Mouse (Mus musculus): ENCODE measurements around the gene Vat1l. TPM values are rescaled to one million over a fixed set of nuclear protein-coding genes. Genes with fewer than 3 reads are reported as not detected.

The Vat1l gene
- polyA plus RNA-seq, 1 experiment from 2014 or later, result 0.93 TPM

DNA sequence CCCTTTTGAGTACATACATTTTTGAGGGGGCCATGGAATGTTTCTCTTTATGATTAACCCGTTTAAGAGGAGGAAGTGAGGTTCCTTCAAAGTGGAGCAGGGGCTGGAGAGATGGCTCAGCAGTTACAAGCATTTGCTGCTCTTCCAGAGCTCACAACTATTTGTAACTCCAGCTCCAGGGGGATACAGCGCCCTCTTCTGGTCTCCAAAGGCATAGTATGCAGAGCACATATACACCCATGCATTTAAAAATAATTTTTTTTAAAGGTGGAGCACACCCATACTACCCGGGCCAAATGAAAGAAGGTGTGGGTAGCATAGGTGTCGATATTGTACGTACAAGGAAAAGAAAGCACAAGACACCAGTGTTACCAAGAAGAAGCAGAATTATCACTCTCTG lies 157.8 kb downstream of the Vat1l start:
- no peak for DNase-seq (ENCODE audit: low spot score)
- no peak overlapping the region for H3K9ac ChIP-seq (ENCODE audit: low read depth, low read length)
- no peaks in the 10 kb centered on the region for H3K9me3 ChIP-seq (ENCODE audit: control insufficient read depth, low read length)
- no peak overlapping the region for H3K4me2 ChIP-seq
- WGBS, result 58% methylated on average over 5 of the region's 5 CpGs
- H3K27ac ChIP-seq (ENCODE audit: low read depth, low read length), result no peak overlapping the region
- no peaks in the 10 kb centered on the region for H3K4me1 ChIP-seq (replicated peaks; ENCODE audit: control insufficient read depth, insufficient read depth, low read length)
- no peaks in the 10 kb centered on the region for H3K27me3 ChIP-seq (replicated peaks; ENCODE audit: control insufficient read depth, insufficient read depth, low read length)
- H3K36me3 ChIP-seq (ENCODE audit: control insufficient read depth, insufficient read depth, low read length), result no peaks in the 10 kb centered on the region
- ATAC-seq (replicated peaks; ENCODE audit: low FRiP score), result no peak
- H3K4me3 ChIP-seq (ENCODE audit: low read depth, low read length), result no peak overlapping the region

DNA sequence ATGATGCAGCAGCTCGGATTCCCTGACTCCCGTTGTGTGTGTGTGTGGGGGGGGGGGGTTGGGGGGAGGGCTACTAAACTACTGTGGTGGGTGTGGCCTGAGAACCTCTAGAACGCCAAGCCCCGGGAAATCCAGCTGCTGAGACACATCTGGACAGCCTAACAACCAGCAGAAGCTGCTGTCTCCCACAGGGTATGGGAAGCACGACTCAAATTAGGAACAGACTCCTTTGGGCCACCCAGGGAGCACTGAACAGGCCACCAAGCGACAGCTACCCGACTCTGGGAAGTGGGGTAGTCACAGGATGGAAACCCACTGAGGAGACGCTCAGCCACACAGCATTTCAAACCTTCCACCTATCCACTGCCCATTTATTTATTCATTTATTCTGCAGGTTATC lies 158.2 kb downstream of the Vat1l start:
- ATAC-seq (replicated peaks; ENCODE audit: low FRiP score), result no peak
- Histone ChIP-seq H3K27me3 (replicated peaks; ENCODE audit: control insufficient read depth, insufficient read depth, low read length) (no peaks in the 10 kb centered on the region), H3K4me1 (replicated peaks; ENCODE audit: control insufficient read depth, insufficient read depth, low read length) (no peaks in the 10 kb centered on the region), H3K4me3 (ENCODE audit: low read depth, low read length) (no peak overlapping the region), H3K4me2 (no peak overlapping the region), H3K9me3 (ENCODE audit: control insufficient read depth, low read length) (no peaks in the 10 kb centered on the region), H3K36me3 (ENCODE audit: control insufficient read depth, insufficient read depth, low read length) (no peaks in the 10 kb centered on the region), H3K9ac (ENCODE audit: low read depth, low read length) (no peak overlapping the region), H3K27ac (ENCODE audit: low read depth, low read length) (no peak overlapping the region)
- no peak for DNase-seq (ENCODE audit: low spot score)
- WGBS, result 71% methylated on average over 8 of the region's 8 CpGs

DNA sequence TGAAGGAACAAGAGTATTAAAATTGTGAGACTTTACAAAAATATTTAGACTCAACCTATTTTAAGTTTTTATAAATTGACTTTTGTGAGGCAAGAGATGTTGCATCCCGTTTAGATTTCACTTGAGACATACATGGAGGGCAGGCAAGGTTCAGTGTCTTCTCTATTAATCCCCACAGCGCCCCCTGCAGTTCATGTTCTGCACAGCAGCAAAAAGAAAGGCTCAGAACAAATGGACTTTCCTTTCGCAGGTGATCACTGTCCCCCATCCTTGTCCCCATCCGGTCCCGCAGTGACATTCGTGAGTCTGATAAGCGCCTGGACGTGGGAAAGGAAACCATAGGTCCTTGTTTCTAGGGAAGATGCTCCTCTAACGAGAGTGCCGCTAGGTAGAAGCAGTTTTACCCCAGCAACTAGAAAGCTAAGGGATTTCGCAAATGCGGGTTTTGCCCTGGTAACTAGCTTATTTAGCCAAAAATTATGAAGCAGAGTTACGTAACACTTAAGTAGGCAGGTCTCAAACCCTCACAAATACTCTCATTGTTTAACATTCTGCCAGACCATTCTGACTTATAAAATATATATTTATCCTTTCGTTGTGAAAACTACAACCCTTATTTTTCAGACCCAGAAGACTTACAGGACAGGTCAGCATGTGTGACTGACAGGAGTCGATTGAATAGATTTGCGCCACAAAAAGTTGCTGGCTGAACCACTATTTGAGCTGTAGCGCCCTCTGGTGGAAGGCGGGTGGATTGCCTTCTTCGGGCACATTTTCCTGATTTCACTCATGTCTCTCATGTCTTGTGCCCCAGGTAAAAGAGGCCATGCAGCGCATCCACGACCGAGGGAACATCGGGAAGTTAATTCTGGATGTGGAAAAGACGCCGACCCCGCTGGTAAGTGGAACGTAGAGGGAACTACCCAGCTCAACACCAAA lies 163.9 kb downstream of the Vat1l start:
- Histone ChIP-seq H3K36me3 (ENCODE audit: control insufficient read depth, insufficient read depth, low read length) (no peaks in the 10 kb centered on the region), H3K4me3 (ENCODE audit: low read depth, low read length) (no peak overlapping the region), H3K9me3 (ENCODE audit: control insufficient read depth, low read length) (no peaks in the 10 kb centered on the region), H3K4me1 (replicated peaks; ENCODE audit: control insufficient read depth, insufficient read depth, low read length) (no peaks in the 10 kb centered on the region), H3K27ac (ENCODE audit: low read depth, low read length) (no peak overlapping the region), H3K27me3 (replicated peaks; ENCODE audit: control insufficient read depth, insufficient read depth, low read length) (no peaks in the 10 kb centered on the region), H3K4me2 (peak overlapping the region; percentile 34), H3K9ac (ENCODE audit: low read depth, low read length) (no peak overlapping the region)
- DNase-seq (ENCODE audit: low spot score) (peak; percentile 49), ATAC-seq (replicated peaks; ENCODE audit: low FRiP score) (no peak)
- 35% methylated on average over 27 of the region's 27 CpGs for WGBS

DNA sequence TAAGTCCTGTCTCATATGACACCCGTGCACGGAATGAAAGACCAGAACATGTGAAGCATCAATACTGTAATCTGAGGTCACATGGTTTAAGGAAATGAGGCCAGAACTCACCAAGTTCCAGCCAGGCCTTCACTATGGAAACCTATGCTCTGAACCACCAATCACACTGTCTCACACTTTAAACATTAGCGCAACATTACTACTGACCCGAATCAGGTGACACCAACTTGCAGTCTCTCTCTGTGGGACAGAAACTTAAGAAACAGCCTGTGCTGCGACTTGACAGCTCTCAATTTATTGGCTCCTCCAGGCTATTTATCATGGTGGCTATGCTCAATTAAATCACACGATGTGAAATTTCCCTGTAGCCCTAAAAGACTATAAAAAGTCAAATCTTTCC lies 169.0 kb downstream of the Vat1l start:
- Histone ChIP-seq H3K4me3 (ENCODE audit: low read depth, low read length) (no peak overlapping the region), H3K36me3 (ENCODE audit: control insufficient read depth, insufficient read depth, low read length) (no peaks in the 10 kb centered on the region), H3K9ac (ENCODE audit: low read depth, low read length) (no peak overlapping the region), H3K4me1 (replicated peaks; ENCODE audit: control insufficient read depth, insufficient read depth, low read length) (no peaks in the 10 kb centered on the region), H3K27me3 (replicated peaks; ENCODE audit: control insufficient read depth, insufficient read depth, low read length) (no peaks in the 10 kb centered on the region), H3K4me2 (no peak overlapping the region), H3K27ac (ENCODE audit: low read depth, low read length) (no peak overlapping the region), H3K9me3 (ENCODE audit: control insufficient read depth, low read length) (no peaks in the 10 kb centered on the region)
- 79% methylated on average over 6 of the region's 6 CpGs for WGBS
- ATAC-seq (replicated peaks; ENCODE audit: low FRiP score) (no peak), DNase-seq (ENCODE audit: low spot score) (no peak)

DNA sequence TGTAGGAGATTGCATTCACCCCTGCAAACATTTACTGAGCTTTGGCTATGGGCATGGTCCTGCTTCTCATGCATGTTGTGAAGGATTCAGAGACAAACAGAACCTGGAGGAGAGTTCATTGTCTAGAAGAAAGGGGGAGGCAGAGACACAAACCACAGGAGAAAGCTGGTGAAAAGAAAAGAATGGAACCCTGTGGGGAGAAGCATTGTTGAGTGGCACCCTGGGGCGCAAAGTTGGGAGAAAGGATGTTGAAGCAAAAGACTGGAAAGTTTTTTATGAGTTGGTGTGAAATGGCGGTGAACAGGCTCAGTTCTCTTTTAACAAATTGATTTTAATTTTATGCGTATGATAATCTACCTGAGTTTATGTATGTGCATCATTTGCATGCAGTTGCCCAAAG lies 178.8 kb downstream of the Vat1l start:
- H3K4me2 ChIP-seq, result no peak overlapping the region
- WGBS, result 87% methylated on average over 3 of the region's 3 CpGs
- no peak overlapping the region for H3K27ac ChIP-seq (ENCODE audit: low read depth, low read length)
- H3K9me3 ChIP-seq (ENCODE audit: control insufficient read depth, low read length), result no peaks in the 10 kb centered on the region
- no peak overlapping the region for H3K4me3 ChIP-seq (ENCODE audit: low read depth, low read length)
- no peak overlapping the region for H3K9ac ChIP-seq (ENCODE audit: low read depth, low read length)
- H3K36me3 ChIP-seq (ENCODE audit: control insufficient read depth, insufficient read depth, low read length), result no peaks in the 10 kb centered on the region
- H3K4me1 ChIP-seq (replicated peaks; ENCODE audit: control insufficient read depth, insufficient read depth, low read length), result no peaks in the 10 kb centered on the region
- DNase-seq (ENCODE audit: low spot score) (no peak), ATAC-seq (replicated peaks; ENCODE audit: low FRiP score) (no peak)
- H3K27me3 ChIP-seq (replicated peaks; ENCODE audit: control insufficient read depth, insufficient read depth, low read length), result no peaks in the 10 kb centered on the region

DNA sequence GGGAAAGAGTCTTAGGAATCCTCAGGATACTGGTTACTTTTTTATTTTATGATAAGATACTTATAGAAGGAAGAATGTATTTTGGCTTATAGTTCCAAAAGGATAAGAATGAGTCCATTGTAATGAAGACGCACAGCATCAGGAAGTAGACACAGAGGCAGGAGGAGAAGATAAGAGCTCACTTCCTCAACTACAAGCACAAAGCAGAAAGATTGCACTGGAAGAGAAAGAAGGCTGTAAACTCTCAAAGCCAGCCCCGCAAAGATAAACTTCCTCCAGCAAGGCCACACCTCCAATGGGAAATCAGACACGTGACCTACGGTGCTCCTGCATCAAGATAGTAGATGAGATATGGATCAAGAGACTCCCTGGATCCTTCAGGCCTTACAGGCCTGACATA lies 182.1 kb downstream of the Vat1l start:
- 32% methylated on average over 4 of the region's 4 CpGs for WGBS
- DNase-seq (ENCODE audit: low spot score), result no peak

DNA sequence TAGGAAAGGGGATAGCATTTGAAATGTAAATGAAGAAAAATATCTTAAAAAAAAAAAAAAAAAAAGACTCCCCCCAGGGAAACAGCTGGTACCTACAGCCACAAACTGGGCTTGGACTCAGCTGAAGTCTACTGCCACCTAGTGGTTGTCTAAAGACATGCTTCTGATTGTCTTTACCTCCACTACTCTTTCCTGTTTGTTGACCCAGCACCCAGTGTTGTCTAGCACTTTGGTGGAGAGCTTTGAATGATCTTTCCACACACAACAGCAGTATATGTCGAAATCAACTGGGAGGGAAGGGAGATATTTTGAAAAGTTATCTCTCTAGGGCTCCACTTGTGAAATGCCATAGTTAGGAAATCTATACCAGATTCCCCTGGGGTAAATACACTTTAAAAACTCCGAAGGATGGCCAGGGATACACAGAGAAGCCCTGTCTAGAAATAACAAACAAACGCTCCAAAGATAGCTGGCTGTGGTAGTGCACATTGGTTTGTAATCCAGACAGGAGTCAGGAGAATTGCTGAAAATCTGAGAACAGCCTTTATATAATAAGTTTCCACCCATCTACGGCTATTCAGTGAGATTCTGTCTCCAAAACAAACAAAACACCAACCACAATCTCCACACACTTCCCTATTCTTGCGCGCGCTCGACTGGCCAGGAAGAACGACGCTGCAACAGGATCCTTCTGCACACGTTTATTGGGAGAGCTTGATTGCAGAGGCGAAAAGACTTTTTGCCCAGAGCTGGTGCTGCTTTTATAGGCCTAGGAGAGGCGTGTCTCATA lies 185.2 kb downstream of the Vat1l start:
- H3K9ac ChIP-seq (ENCODE audit: low read depth, low read length), result no peak overlapping the region
- H3K27ac ChIP-seq (ENCODE audit: low read depth, low read length), result no peak overlapping the region
- H3K27me3 ChIP-seq (replicated peaks; ENCODE audit: control insufficient read depth, insufficient read depth, low read length), result no peaks in the 10 kb centered on the region
- ATAC-seq (replicated peaks; ENCODE audit: low FRiP score) (no peak), DNase-seq (ENCODE audit: low spot score) (no peak)
- no peaks in the 10 kb centered on the region for H3K36me3 ChIP-seq (ENCODE audit: control insufficient read depth, insufficient read depth, low read length)
- H3K4me3 ChIP-seq (ENCODE audit: low read depth, low read length), result no peak overlapping the region
- no peaks in the 10 kb centered on the region for H3K9me3 ChIP-seq (ENCODE audit: control insufficient read depth, low read length)
- no peaks in the 10 kb centered on the region for H3K4me1 ChIP-seq (replicated peaks; ENCODE audit: control insufficient read depth, insufficient read depth, low read length)
- WGBS, result 62% methylated on average over 11 of the region's 13 CpGs
- no peak overlapping the region for H3K4me2 ChIP-seq

More for the DNA sequence above, 182.1 kb downstream of the Vat1l start:
- H3K9ac ChIP-seq (ENCODE audit: low read depth, low read length), result no peak overlapping the region
- no peak overlapping the region for H3K27ac ChIP-seq (ENCODE audit: low read depth, low read length)
- ATAC-seq (replicated peaks; ENCODE audit: low FRiP score), result no peak
- no peak overlapping the region for H3K4me2 ChIP-seq
- H3K4me1 ChIP-seq (replicated peaks; ENCODE audit: control insufficient read depth, insufficient read depth, low read length), result no peaks in the 10 kb centered on the region
- H3K27me3 ChIP-seq (replicated peaks; ENCODE audit: control insufficient read depth, insufficient read depth, low read length), result no peaks in the 10 kb centered on the region
- H3K36me3 ChIP-seq (ENCODE audit: control insufficient read depth, insufficient read depth, low read length), result no peaks in the 10 kb centered on the region
- H3K9me3 ChIP-seq (ENCODE audit: control insufficient read depth, low read length), result no peaks in the 10 kb centered on the region
- no peak overlapping the region for H3K4me3 ChIP-seq (ENCODE audit: low read depth, low read length)

DNA sequence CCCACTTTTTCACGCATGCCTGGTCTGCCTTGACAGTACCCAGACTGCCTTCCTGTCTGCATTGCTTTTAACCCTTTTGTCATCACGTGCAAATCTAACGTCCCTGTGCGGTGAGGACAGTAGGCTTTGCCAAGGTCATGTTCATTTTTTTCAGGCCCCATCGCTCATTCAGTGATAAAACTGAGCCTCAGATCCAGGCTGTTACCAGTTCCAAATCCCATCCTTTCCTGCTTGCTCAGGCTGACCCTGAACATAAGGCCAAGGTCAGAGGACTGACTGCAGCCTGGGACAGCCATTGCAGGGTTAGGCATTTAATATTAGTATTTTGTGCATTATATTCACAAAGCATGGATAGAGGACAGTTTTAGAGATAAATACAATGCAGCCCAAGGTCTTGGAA lies 192.9 kb downstream of the Vat1l start:
- Histone ChIP-seq H3K4me2 (no peak overlapping the region), H3K4me1 (replicated peaks; ENCODE audit: control insufficient read depth, insufficient read depth, low read length) (no peaks in the 10 kb centered on the region), H3K27me3 (replicated peaks; ENCODE audit: control insufficient read depth, insufficient read depth, low read length) (no peaks in the 10 kb centered on the region), H3K27ac (ENCODE audit: low read depth, low read length) (no peak overlapping the region), H3K4me3 (ENCODE audit: low read depth, low read length) (no peak overlapping the region), H3K9ac (ENCODE audit: low read depth, low read length) (no peak overlapping the region), H3K36me3 (ENCODE audit: control insufficient read depth, insufficient read depth, low read length) (no peaks in the 10 kb centered on the region), H3K9me3 (ENCODE audit: control insufficient read depth, low read length) (no peaks in the 10 kb centered on the region)
- ATAC-seq (replicated peaks; ENCODE audit: low FRiP score), result no peak
- DNase-seq (ENCODE audit: low spot score), result no peak
- WGBS, result 85% methylated on average over 5 of the region's 5 CpGs
